Mouse (Mus musculus): ENCODE measurements around the gene F12. TPM values are rescaled to one million over a fixed set of nuclear protein-coding genes. Genes with fewer than 3 reads are reported as not detected.

Gene F12
- total RNA-seq, 2 experiments from 2014 or later, result not detected

DNA sequence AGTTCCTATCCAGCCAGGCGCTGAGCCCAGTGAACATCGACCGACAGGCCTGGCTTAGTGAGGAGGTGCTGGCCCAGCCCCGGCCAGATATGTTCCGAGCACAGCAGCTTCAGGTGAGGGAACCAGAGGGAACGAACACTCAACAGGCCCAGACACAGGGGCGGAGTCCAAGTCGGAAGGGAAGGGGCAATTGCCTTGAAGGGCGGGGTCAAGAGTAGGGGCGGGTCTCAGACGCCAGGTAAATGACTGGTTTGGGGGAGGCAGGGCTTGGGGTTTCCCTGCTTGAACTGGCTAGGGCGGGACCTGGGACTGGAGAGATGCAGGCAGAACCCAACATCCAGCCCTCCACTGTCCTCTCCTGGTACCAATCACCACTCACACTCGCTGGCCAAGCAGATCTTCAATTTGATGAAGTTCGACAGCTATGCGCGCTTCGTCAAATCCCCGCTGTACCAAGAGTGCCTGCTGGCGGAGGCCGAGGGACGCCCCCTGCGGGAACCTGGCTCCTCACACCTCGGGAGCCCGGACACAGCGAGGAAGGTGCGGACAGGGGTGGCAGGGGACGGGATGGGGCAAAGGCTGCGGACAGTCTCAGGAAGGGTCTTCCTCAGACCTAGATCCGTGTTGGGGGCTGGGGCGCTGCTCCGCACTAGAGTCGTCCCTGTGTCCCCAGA, 47.5 kb downstream of the F12 start:
- no peak for DNase-seq
- intact Hi-C loops (cut with DNase I), result no loop called here

DNA sequence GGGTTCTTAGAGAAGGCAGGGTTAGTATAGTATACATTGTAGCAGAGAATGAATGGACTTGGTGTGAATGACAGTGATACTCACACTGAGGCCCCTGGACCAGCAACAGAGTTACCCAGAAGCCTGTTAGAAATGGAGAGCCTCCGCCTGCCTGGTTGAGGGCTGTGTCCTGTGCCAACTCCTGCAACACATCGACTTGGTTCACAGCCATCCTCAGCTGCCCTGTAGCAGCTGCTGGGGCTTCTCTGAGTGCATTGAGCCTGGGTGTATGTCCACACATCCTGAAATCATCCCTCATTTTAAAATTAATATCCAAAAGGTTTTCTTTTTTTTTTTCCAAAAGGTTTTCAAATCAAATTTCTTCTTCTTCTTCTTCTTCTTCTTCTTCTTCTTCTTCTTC, 50.7 kb downstream of the F12 start:
- no peak for DNase-seq
- intact Hi-C loops (cut with DNase I), result no loop called here

DNA sequence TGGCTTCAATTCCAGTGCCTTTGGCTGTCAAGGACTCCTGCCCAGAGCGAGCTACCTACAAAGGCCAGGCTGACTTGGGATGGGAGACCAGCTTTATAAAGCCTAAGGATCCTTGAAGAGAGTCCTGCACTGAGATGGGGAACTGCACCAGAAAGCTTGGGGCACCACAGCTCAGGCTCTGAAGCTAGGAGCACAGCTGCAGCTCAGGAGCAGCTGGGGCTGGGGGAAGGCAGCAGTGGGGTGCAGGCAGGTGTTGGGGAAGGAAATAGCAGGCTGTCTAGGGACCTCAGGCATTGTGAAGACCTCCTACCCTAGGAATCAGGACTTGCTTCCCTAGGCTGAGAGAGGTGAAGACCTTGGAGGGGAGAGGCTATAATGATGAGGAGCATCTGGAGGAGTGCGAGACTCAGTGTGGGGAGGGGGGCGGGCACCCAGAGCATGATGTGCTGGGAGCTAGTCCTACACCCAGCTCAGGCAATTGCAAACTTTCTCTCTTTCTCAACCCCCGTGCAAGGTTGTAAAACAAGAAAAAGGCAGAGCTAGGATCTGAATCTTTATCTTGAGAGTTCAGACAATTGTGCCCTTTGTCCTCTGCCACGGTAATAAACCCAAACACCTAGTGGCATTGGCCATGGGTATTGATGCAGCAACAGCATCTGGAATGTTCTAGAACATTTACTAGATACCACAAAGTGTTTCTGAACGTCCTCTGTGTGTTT, 52.2 kb downstream of the F12 start:
- intact Hi-C loops (cut with DNase I), result no loop called here
- no peak for DNase-seq

DNA sequence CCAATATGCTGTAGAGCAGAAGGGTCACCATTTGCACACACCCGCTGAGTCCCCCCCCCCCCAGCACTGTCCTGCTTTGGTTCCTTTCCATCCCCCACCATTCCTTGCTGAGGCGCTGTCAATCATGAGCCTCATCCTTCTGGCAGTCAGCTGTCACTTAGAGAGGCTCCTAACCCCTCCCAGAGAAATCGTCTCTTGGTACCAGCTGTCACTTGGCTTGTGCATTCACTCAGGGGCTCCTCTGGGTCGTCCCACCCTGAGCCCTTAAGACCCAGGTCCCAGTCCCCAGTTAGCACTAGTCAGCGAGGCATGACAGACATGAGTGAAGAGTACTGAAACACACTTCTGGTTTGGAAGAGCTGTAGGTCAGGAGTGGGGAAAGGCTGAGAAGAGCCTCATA, 54.9 kb downstream of the F12 start:
- intact Hi-C loops (cut with DNase I), result no loop called here
- DNase-seq, result no peak

DNA sequence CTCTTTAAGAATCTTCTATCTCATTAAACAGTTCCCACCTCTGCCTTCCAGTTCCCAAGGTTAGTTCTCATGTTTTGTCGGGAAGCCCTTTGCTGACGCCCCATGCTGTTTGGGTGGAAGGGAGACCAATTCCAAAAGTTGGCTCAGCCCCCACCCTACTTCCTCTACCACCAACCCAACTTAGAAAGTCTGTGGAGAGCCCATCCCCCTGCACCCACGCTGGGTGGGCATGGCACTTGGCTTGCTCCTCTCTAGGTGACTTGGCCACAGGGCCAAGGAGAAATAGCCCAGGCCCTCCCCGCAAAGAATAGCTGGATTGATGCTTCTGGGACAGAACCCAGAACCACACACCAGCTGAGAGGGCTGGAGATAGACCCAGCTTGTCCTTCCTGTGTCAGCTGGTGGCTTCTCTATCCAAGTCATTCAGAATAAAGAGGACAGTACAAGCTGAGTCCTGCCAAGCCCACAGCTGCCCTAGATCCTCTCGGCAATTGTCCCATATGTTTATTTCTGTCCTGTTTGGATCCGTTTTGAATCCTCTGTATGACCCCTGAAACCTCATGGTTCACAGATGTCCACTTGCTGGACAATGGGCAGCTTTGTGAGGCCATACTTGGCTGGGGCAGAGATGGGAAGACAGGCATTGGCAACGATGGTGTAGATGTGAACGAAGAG, 55.4 kb downstream of the F12 start:
- intact Hi-C loops (cut with DNase I), result no loop called here
- DNase-seq, result no peak

DNA sequence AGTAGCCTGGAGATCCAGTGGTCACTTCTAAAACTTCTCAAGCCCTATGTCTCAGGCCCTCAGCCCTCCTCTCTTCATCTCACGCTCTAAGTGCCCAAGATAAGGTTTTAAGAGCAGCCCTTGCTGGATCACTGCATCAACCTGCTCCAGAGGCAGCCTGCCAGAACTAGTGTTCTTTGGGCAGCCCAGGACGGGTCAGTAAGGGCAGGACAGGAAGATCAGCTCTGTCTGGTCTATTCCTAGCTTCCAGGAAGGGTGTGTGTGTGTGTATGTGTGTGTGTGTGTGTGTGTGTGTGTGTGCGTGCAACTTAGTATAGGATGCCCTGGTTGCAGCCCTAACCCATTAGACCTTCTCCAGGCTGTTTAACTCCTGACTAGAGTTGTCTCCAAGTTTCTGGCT, 56.4 kb downstream of the F12 start:
- intact Hi-C loops (cut with DNase I), result no loop called here
- no peak for DNase-seq

DNA sequence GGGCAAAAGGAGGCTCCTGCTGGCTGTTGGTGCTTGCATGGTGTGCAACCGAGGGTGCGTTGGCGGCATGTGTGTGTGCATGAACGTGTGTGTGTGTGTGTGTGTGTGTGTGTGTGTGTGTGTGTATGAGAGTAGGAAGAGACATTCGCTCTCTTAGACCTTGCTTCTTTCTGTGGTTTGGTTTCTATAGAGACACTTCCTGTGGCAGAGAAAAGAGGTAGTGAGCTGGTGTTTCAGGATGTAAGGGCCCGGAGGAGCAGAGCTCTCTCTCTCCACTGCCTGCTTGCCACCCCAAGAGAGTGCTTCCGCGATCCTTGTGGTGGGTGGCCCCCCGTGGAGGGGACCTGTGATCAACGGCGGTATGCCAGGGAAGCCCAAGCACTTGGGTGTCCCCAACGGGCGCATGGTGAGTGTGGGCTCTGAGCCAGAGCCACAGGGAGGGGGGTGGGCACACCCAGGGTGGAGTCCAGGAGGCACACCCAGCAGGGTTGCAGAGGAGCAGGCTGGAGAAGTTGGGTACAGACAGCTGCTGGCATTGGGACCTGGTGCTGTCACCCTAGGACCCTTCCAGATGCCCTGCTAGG, 57.0 kb downstream of the F12 start, which contains the start of gene Rgs14:
TSS of gene Rgs14 (plus strand) at position 202 of the 584 bp plus-strand sequence.
- DNase-seq, result no peak
- intact Hi-C loops (cut with DNase I), result no loop called here

DNA sequence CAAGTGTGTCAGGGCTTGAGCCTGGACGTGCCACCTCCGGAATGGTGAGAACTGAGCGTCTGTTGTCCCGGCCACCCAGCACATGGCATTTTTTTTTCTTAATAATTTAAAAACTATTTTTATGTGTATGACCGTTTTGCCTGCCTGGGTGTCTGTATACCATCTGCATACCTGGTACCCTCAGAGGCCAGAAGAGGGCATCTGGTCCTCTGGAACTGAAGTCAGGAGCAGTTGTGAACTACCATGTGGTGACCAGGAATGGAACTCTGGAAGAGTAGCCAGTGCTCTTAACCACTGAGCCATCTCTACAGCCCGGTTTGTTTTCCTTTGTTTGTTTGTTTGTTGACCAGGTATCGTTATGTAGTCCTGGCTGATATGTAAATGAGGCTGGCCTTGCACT, 58.2 kb downstream of the F12 start:
- intact Hi-C loops (cut with DNase I), result no loop called here

More for the DNA sequence above, 58.2 kb downstream of the F12 start:
- no peak for DNase-seq

Small RNAs within 50 kb of the gene (microRNA-seq; reads per million reads assigned to microRNA genes)
- gene Mir6943, result 0 reads per million in 2 experiments

Other genes with a start within 250 kb of the F12 start
- gene Nsd1, start 217.0 kb downstream of the F12 start, total RNA-seq (2021), result 10 to 100 TPM; 45.7 to 50.8 TPM
- 10 to 100 TPM; 21.6 to 23.6 TPM for gene Prelid1, start 106.3 kb downstream of the F12 start, total RNA-seq (2021)
- 10 to 100 TPM; 27.0 to 30.9 TPM for gene Rab24, start 104.8 kb downstream of the F12 start, total RNA-seq (2021)
- under 1 TPM; 0.38 to 0.54 TPM for gene Mxd3, start 97.0 kb downstream of the F12 start, total RNA-seq (2021)
- 10 to 100 TPM; 34.5 to 36.2 TPM for gene Lman2, start 64.0 kb downstream of the F12 start, total RNA-seq (2021)
- gene Rgs14, start 57.1 kb downstream of the F12 start, total RNA-seq (2021), result under 1 TPM; 0.27 to 0.48 TPM
- not detected for gene Slc34a1, start 28.6 kb downstream of the F12 start, total RNA-seq (2021)
- not detected for gene Pfn3, start 11.6 kb downstream of the F12 start, total RNA-seq (2021)
- 10 to 100 TPM in 1 of 2 experiments, 1 to 10 TPM in 1; 9.1 to 10.8 TPM for gene Grk6, start 18.3 kb upstream of the F12 start, total RNA-seq (2021)
- gene Prr7, start 37.5 kb upstream of the F12 start, total RNA-seq (2021), result under 1 TPM; 0.62 to 0.77 TPM
- gene Dbn1, start 61.3 kb upstream of the F12 start, total RNA-seq (2021), result 1 to 10 TPM; 7.7 TPM
- gene Pdlim7, start 86.9 kb upstream of the F12 start, total RNA-seq (2021), result 100 to 1,000 TPM; 605 to 719 TPM
- 1 to 10 TPM in 1 of 2 experiments, under 1 TPM in 1; 0.74 to 1.2 TPM for gene Dok3, start 102.5 kb upstream of the F12 start, total RNA-seq (2021)
- gene Ddx41, start 109.9 kb upstream of the F12 start, total RNA-seq (2021), result 10 to 100 TPM in 1 of 2 experiments, 1 to 10 TPM in 1; 9.3 to 10.3 TPM
- gene Fam193b, start 144.3 kb upstream of the F12 start, total RNA-seq (2021), result 10 to 100 TPM in 1 of 2 experiments, 1 to 10 TPM in 1; 9.6 to 13.4 TPM
- 10 to 100 TPM; 61.4 to 63.3 TPM for gene Tmed9, start 146.9 kb upstream of the F12 start, total RNA-seq (2021)
- 1 to 10 TPM; 4.3 to 6.5 TPM for gene B4galt7, start 173.1 kb upstream of the F12 start, total RNA-seq (2021)
- 1 to 10 TPM; 8.2 TPM for gene Caml, start 196.2 kb upstream of the F12 start, total RNA-seq (2021)
- 10 to 100 TPM; 17.7 to 19.8 TPM for gene Ddx46, start 208.2 kb upstream of the F12 start, total RNA-seq (2021)